Mouse (Mus musculus) retina, embryonic 14.5 days (tissue): ENCODE measurements at regions not wholly inside any gene's neighbourhood (a gene's known extent, or its start where the extent isn't known, plus 50 kb on each side); places are given as distances from the start of the nearest gene placed in this dataset.
A peak's percentile ranks its signal among the peaks of the same experiment; 100 is the strongest.

Source experiments
- DNase-seq: peaks from one replicate; pipeline ENCODE4 v3.0.0-alpha.2; 2015; ENCODE audit warnings: low spot score

DNA sequence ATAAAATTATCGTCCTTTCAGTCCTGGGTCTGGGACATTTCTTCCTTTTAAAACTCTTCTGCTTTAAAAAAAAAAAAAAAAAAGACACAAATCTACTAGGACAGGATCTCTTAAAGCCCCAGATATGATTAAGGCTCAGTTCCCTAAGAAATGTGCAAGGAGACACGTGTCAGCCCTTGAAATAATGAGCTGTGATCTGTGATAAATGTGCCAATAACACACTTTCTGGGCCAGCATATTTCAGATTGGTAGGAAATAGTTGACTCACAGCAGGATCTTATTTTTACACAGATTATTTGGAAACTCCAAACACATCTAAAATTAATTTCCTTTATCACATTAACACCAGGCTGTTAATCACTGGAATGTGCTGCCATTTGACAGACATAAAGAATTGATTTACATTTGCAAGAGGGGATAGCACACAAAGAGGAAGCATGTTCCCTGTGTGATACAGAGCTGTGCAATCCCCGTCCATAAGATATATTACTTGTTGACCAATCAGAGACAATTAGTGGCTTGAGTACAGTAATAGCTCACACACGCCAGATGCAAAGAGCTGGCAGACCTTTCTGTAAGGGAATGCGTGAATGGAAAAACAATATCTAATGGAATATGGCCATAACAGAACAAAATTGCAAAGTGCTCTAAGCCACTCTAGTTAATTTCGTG lies 263.7 kb downstream of the Pax3 start:
- no peak for DNase-seq

DNA sequence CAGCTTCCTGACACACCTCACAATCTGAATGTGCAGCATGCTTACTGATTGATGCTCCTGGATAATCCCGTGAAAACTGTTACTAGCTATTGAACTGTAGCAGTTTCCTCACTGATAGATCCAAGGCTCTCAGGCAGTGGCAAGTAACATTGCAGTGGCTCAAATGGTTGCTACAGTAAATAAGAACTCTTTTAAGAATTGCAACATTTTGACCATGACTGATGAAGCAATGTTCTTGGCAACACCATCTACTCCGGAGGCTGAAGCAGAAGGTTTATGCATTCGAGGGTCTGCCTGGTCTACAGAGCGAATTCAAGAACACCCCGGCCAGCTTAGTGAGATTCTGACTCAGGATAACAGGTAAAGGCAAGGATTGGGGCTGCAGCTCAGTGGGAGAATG lies 264.7 kb downstream of the Pax3 start:
- DNase-seq: no peak

DNA sequence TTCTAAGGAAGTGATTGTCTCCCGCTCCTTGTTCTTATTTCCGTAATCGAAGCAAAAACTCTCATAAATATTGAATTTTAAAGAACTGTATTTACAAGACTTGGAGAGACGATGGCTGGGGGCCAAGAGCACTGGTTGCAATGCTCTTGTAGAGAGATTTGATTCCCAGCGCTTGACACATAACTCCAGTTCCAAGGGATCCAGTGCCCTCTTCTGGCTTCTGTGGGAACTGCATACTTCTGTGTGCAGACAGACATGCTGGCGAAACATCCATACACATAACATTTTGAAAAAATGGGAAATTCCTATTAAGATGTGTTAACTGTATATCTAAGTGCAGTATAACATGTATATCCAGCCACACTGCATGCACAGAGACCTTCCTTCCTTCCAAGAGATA lies 266.3 kb downstream of the Pax3 start:
- peak; percentile 39 for DNase-seq

DNA sequence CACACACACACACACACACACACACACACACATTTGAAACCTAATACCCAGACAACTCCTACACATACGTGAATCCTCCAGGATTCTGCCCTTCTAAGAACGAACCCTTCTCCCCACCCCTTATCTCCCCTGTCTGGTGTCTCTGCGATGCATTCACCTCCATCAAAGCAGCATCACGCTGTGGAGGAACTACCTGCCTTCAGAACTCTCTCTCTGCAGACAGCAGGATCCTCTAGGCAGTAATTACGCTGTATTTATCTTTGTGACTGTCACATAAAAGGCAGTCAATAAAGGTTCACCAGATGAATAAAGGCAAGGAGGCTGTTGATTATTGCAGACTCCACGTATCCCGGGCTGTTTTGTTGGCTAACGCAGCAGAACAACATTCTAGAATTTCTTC lies 267.4 kb downstream of the Pax3 start:
- no peak for DNase-seq

DNA sequence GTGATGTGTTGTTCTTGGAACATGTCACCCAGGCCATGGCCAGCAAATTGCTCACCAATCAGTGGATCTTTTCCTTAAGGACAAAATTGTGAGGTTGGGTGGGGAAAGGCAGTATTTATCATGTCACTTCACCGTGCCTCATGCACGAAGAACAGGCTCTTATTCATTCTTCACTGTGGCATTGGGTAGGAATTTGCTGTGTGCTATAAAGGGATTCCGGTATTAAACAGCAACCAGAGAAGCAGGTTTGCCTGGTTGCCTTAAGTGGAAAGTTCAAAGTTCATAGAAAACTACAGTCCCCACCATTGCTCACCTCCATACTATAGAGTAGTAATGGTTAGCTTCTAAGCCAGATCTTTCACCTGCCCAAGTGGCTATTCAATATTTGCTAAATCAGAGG lies 270.8 kb downstream of the Pax3 start:
- DNase-seq: no peak

DNA sequence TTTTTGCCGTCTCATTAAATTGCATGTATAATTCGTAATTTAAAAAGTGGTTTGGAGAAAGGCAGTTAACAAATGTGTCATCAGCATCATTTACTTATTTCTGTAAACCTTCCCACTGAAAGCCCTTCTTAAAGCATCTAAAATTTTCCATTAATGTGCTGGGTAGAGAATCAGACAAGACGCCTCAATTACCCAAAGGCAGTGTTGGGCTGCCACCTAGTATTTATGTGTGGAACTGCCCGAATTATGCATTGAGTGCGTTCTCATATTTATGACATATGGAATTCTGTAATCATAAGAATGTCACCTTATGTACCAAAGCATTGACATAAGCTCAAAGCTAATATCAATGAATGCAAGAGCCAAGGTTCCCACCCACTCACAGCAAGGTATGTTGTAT lies 300.7 kb downstream of the Pax3 start:
- DNase-seq: peak; percentile 70

DNA sequence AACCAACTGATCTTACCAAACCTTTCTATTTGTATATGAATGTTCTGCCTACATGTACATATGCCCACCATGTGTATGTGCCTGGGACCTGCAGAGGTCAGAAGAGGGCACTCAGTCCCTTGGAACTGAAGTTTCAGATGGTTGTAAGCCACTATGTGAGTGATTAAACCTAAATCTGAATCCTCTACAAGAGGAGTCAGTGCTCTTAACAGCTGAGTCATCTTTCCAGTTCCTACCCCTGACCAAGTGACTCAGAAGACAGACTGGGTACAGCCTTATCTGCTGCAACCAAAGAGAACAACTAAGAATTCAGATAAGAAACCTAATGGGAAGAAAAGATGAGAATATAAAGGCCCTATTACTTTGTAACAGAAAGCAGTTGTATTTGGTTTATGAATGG lies 317.9 kb downstream of the Pax3 start:
- DNase-seq: no peak

DNA sequence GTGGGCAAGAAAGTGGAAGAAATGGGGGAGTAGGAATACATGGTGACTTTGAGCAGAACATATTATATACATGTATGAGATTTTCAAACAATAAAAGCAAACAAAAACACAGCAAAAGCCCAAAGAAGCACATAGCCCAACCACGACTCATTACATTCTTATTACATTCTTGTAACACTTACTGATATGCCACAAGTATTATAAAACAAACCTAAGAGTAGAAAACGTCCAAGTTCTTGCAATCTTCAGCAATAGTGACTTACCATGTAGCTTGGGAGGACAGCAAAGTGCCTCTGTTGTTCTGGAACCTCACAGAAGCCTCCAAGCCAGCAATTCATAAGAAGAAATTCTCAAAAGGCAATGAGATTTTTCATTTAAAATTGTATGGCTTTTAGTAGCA lies 326.8 kb downstream of the Pax3 start:
- no peak for DNase-seq

DNA sequence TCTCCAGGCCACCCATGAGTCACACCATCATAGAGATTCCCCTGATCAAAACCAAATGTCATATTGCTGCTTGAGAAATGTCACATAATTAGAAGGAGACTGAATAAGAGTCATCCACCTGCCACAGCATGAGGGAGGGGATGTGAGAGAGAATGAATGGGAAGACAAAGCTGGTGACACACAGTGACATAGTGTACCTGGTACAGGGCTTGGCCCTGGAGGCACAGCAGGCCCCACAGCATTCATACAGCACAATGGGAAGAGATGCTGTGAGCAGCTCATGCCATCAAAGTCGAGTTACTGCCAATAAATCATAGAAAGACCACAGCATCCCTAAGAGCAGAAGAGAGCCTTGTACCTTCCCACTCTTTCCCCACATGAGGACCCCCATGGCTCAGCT lies 327.8 kb downstream of the Pax3 start:
- no peak for DNase-seq

DNA sequence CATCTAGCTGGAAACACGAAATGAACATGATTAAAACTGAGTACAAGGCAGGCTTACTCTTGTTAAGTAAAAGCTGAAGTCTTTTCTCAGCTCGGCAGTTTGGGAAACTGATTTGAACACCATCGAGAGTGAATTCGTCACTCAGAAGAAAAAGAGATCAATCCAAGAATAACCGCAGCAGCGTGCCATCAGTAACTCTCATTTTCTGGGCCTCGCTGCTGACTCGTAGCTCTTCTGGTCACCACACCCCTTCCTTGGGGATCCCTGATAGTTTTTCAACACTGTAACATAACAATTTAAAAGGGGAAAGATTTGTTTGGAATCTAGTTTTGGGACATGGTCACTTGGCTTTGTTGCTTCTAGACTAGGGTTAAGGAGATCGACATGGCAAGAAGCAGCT lies 337.0 kb downstream of the Pax3 start:
- no peak for DNase-seq

DNA sequence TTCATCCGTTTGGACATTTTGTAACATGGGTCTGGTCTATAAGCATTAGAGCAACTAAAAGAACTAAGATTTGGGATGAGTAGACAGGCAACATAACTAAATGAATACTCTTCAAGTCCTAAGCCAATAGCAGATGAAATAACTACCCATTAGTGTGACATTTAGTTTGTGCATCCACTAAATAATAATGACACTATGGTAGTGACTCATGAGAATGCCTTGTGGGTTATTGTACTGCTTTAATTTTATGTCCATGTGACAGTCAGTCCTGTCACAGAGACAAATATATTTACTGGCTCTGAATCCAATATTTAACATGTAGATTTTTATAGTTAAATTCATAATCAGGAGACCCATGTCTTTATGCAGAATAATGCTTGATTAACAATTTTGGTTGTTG lies 339.5 kb upstream of the Epha4 start:
- no peak for DNase-seq

DNA sequence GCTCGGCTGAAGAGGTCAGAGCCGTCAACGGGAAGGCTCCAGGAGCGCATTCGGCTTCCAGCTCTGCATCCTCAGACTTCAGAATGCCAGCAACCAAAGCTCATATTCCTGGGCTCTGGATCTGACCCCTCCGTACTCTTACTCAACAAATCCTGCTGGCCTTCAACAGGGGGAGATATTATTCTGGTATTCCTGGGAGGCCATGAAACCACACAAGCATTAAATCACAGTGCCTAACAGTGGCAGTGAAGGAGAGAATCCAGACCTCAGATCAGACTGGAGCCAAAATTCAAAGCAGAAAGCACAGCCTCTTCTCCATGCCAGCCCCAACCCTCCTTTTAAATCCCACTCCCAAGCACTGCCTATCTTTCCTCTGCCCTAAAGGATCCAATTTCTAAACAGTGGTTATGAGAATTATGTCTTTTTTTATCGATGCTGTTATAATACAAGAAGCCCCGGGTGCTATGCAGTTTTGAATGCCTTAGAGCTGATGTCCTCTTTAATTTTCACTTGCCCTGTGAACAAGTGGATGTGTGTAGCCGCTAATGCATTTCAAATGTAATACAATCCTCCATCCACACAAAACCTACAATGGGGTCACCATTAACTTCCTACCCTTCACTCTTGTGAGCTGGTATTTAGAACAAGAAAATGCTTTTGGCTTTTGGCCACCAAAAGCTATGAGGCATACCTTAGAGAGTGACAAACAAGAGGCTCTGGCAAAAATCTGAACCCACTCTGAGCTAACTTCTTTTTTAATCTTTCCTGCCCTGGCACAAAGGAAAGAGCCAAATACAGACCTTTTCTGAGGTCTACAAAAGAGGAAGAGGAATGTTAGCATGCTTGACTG lies 333.1 kb upstream of the Epha4 start:
- no peak for DNase-seq

DNA sequence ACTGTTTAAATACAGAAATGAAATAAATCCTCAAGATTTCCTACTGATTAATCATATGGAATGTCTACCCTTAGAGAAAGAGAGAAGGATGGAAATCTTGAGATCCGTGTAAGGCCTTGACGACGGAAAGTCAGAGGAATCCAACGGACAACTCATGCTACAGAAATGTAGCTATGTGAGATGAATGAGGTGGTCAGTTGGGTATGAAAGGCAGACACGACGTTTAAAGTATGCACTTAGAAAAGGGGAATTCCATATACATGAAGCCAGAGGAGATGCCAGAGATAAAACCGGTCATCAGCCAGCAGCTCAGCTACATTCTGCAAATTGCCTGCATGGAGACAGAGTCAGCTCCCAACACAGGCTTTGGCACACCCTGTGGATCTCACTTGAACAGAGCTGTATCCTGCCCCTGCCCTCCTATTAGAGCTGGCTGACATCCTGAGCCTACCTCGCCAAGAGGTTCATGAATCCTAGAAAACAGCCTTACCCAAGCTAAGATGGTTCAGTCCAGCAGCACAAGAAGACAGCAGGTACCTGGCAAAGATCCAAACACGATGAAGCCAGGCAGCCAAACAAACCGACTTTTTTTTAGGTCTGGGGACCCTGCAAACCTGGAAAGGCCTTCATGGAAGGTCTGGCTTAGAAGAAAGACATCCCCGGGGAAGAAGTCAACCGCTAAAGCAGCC lies 331.3 kb upstream of the Epha4 start:
- no peak for DNase-seq

DNA sequence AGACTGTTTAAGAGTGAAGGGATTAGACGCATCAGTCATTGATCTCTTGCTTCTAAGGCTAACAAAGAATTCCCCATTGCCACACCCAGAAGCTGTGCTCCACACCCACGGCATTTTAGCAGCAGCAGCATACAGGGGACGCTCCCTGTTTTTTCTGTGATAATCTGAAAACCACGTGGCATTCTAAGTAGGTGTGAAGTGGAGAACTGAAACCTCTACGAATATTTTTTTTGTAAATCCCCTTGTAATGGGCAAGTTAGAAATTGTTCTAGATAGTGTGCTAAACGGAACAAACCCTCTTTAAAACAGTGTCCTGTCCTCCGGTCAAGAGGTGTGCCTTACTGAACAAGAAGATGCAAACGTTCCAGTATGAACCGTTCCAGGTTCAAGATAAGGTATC lies 325.8 kb upstream of the Epha4 start:
- no peak for DNase-seq

DNA sequence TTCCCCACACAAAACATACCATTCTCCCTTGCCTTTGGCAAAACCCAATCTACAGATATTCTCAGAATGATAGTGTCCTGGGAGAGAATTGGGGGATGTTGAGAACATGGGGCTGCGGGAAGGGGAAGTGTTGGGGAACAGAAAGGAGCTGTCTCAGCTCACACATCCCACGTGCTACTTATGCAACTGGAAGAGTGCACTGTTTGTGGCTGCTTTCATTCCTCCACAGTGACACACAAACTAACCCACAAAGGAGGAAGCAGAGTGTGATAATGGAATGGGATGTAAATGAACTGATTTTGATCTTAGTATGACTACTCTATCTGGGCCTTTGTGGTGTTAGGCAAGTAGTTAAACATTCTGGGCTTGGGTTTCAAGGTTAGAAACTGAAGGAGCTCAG lies 317.3 kb upstream of the Epha4 start:
- DNase-seq: no peak

DNA sequence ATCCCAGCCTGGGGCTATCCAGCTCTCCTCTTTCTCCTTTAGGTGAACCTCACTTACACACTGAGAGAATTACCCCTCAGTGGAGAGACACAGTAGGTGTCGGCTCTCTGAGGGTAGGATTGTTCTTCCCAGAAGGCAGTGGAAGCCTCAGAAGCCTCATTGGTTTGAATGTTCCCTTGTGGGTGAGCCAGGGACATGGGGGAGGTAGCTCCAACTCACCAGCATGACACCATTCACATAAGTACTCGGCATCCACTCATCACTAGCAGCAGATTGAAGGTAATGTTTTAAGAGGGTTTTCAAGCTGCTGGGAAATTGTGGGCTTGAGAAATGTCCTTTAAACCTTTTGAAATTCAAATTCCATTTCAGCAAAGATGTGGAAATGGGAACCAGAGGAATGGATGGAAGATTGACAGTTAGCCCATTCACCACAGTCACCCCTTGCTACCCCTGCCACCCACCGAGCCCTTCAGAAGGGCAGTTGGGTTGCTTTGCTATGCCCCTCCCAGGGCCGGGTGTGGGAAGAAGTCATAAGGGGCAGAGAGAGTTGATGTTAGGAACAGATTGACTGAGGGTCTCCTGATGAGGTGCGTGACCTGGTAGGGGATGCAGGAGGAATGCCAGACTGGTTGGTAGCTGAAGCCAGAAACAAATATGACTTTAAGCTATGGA lies 310.0 kb upstream of the Epha4 start:
- DNase-seq: no peak

DNA sequence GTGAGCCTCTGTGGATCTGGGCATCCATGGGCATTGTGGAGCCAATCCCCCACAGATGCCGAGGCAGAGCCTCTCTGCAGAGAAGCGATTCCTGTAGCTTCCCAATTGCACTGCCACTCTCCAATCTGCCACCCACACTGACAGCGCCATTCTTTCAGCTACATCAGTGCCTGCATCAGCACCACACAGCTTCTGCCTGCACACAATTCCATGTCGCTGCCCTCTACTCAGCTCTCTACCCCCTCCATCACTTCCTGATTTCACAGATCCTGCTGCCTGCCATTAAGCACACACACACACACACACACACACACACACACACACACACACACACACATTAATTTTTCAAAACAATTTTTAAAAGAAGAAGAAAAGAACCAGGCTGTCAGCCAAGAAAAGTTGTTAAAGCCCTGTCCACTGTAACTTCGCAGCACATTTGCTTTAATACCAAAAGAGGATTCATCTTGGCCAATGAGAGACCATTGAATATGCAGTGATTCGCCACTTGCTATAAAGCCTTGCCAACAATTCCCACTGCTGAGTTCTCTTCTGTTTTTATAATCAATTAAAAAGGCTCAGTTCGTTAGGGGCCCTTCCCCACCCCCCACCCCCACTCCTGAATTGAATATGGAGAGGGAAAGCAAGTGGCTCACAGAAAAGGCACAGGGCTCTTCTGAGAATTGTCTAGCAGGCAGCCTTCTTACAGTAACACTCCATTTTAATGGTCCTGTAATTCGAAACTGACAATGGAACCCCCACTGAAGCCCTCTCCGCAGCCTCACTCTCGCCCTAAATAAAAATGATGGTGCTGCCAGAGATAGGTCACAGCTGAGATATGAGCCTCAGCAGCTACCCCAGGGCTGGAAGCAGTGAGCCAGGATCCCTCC lies 309.2 kb upstream of the Epha4 start:
- peak; percentile 37 for DNase-seq

DNA sequence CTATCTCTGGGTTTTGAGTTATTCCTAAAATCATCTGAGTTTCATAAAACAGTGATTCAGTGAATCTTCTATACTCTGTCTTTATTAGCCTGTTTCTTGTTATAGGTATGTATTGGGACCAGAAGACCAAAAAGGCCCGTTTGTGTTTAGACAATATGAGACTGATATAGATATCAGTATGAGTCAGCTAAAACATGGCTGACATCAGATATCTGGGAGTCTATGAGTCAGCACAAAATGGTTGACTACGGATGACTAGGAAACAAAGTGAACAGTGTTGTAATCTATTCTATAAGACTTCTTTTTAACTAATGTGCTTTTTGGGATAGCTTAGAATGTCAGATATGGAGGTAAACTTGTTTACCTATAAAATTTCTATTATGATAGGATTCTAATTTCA lies 305.2 kb upstream of the Epha4 start:
- DNase-seq: no peak

DNA sequence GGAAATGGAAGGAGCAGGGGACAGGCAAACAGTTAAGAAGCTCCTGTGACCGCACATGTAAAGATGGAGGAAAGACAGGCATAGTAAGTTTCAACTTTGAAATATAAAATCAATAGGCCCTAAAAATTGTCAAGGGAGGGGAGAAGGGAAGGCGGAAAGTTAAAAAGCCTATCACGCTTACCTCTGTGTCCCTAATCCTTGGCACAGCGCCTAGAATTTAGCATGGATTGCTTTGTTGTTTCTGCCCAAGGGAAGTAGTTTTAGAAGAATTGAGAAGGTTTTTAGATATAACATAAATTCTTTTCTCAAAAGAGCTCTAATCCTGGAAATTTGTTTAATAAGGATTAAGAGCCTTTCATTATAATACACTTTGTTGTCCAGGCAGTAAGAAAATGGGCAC lies 300.6 kb upstream of the Epha4 start:
- no peak for DNase-seq

DNA sequence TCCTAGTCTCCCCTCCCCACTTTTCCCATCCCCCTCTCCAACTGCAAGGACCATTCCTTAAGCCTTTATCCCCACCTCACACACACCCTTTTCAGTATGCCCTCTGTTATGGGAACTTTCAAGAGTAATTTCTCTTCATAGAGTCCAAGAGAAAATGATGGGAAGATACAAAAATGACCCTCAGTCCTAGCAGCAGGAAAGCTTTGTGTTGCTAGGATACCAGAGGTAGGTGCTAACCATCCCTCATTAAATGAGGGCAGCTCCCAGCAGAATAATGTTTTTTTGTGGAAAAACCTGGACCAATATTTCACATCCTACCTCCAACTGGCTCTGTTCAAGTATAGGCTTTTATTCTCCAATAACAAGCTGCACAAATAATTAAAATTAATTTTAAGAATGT lies 296.7 kb upstream of the Epha4 start:
- no peak for DNase-seq

DNA sequence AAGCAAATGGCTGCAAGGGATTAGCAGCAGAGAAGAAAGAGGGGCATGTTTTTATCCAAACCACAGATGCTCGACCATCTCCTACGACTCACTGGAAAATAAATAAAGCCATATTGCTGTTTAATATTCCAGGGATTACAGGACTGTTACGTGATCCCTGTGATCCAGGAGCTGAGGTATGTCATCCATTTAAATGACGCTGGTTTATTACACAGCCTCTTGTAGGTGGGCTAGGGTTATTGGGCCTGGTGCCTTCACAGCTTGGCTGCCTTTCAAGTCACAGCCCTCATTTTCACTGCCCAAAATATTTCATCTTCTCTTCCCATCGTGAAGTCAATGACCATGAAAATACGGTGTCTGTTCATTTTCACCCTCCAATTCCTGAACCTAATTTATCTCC lies 276.1 kb upstream of the Epha4 start:
- no peak for DNase-seq

DNA sequence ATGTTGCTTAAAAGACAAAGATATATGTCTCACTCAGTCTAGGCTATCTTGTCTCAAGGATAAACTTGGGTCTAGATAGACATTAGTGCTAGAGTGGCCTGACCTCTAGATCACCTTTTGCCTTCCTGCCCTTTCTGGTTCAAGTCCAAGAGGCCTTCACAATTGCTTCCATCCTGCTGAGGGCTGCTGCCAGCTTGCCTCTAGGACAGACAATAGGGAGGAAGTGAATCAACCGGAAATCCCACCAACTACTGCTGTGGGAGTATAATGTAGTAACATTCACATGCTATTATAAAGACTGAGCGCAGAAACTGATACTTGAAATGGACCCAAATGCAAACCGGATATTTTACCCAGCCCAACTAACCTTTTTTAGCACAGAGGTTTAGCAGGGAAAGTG lies 239.4 kb upstream of the Epha4 start:
- no peak for DNase-seq
